Mouse (Mus musculus) heart, adult 8-10 months (tissue): ENCODE measurements around the gene Selenbp1. TPM values are rescaled to one million over a fixed set of nuclear protein-coding genes. Genes with fewer than 3 reads are reported as not detected.
"Not testable (repeated sequence)": the region's sequence is repeated elsewhere in the genome, so short reads cannot be mapped to it uniquely, and the experiment has no call there.

Source experiments
- DNase-seq: peaks from one replicate; pipeline ENCODE4 v3.0.0; 2022; ENCODE audit warnings: low spot score
- total RNA-seq, 4 experiments: library from RNA; stranded (reverse); gene quantifications; 2 replicates each; pipeline ENCODE4 v1.2.4; 2022

Gene Selenbp1
- total RNA-seq: 100 to 1,000 TPM; 118 to 153 (median 121) TPM

DNA sequence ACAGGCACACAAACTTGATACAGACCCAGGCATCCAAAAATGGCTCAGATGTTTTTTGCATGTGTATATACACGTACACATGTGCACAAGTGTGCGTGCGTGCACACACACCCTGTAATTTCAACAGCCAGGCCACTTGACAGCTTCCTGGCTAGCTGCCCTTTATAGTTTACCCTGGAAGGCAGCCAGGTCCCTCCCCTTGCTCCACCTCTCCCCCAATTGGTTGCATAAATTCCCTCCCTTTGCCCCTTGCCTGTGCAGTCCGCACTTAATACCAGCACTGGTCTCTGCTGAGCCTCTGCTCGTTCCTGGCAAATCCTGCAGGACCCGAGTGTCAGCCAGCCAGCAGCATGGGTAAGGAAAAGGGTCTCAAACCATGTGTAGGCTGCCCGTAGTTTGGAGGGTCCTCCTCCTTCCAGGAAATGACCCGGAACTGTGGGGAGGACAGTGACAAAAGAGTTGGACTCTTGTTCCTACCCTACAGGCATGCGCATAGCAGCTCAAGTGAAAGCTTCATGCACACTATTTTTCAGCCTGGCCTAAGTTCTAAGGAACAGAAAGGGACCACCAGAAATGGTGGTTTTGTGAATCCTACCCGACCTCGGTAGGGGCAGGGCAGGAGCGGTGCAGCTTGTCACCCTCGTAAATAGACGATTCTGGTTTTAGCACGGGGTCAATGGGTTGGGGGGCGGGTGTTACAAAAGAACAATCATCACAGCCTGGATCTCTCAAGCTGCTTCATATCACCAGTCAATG is at the start of gene Selenbp1:
Gene Selenbp1, plus strand, starts transcription at position 248 of the 756 bp plus-strand sequence.
- peak; percentile 93 for DNase-seq

DNA sequence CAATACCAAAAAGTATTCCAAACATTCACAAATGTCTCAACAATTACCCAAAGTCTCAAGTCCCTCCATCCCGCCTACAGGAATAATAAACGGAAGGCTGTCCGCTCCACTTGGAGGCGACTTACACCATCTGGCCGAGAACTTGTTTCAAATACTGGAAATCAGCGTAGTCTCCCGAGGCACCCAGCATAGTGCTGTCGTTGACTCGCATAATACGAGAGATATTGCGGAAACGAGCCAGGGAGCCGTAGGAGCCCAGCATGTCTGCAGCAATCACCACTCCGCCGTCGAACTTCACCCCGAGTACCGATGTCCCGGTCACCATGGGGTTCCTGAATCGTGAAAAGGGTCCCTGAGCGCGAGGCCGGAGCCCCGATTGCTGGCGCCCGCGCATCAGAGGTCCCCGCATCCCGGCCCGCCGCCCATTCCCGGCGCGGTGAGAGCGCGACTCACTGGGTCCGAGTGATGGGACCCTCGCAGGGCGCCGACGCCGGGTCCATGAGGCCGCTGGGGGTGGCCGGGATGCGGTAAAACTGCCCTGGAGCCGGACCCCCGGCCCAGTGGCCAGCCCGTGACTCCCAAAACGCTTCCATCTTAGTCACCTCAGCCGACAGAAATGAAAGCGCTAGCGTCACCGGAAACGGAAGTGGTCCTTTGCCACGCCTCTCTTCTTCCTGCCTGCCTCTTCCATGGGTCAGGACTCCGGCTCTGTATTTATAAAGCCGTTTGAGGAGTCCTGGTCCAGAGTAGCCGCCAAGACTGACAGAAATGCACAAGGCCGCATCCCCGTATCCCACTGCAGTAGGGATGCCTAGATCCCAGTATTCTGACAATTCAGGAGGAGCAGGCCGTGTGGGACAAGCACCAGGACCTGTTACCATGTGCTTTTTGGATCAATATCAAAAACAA is 46.3 kb upstream of the Selenbp1 start, which contains the start of gene Psmb4:
Gene Psmb4, minus strand, starts transcription at position 646 of the 909 bp plus-strand sequence.
- DNase-seq: peak; percentile 86

DNA sequence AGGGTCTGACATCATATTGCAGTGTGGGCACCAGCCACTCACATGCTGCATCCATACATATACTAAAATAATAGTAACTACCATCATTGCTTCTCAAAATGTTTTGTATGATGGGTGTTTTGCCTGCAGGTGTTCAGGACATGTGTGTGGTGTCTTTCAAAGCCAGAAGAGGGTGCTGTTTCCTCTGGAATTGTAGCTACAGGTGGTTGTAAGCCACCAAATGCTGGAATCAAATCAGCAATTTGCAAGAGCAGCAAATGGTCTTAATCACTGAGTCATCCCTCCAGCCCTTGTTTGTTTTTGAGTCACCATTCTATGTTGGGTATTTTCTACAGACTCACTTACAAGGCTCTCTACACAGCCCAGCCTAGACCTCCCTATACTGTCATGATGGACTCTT is 44.3 kb upstream of the Selenbp1 start:
- peak; percentile 14 for DNase-seq

DNA sequence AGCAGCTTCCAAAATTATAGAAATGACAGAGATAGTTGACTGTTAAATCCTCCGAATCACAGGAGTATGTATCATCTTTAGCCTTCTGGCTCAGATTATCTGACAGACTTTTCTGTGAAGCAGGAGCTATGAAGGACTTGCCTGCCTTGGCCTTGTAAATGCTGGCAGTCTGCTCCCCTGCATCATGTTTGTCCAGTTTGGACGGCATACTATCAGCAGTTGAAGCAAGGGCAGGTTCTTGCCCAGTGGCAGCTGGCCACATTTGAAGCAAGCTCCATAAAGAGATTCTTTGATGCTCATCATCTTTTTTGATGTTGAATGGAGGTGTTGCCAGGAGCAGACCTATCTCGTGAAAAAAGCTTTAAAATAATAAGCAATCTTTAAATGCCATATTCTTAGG is 38.8 kb upstream of the Selenbp1 start:
- DNase-seq: no peak

DNA sequence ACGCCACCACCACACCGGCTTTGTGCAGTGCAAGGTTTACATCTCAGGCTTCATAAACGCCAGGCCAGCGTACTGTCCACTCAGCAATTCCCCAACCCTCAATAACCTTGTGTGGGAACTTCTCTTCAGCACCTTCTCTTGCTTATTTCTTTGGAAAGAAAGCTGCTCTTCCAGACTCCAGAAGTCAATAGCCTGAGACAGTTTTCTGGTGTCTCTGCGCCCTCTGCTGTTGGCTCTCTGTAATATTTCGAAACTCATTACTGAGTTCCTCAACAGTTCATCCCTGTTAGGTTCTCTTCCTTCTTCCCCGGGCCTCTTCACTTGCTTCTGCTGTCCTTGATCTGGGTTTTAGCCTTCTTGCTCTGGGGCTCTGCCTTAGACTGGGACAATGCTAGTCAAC is 30.1 kb upstream of the Selenbp1 start:
- DNase-seq: peak; percentile 55

DNA sequence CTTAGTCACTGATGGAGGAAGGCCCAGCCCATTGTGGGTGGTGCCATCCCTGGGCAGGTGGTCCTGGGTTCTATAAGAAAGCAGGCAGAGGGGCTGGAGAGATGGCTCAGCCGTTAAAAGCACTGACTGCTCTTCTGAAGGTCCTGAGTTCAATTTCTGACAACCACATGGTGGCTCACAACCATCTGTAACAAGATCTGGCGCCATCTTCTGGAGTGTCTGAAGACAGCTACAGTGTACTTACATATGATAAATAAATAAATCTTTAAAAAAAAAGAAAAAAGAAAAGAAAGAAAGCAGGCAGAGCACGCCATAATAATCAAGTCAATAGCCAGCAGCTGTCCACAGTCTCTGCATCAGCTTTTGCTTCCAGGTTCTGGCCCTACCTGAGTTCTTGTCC is 28.1 kb upstream of the Selenbp1 start:
- DNase-seq: not testable (repeated sequence)

DNA sequence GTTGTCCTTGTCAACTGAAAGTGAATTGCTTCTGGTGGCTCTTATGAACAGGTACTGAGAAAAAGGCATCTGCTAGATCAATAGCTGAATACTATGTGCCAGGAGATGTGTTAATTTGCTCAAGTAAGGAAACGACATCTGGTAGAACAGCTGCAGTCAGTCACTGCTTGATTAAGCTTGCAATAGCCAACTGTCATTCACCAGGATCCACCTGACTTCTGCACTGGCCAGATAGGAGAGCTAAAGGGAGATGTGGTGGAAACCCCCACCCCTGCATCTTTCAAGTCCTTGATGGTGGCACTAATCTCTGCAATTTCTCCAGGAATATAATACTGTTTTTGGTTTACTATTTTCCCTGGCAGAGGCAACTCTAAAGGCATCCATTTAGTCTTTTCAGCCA is 26.4 kb upstream of the Selenbp1 start:
- no peak for DNase-seq

DNA sequence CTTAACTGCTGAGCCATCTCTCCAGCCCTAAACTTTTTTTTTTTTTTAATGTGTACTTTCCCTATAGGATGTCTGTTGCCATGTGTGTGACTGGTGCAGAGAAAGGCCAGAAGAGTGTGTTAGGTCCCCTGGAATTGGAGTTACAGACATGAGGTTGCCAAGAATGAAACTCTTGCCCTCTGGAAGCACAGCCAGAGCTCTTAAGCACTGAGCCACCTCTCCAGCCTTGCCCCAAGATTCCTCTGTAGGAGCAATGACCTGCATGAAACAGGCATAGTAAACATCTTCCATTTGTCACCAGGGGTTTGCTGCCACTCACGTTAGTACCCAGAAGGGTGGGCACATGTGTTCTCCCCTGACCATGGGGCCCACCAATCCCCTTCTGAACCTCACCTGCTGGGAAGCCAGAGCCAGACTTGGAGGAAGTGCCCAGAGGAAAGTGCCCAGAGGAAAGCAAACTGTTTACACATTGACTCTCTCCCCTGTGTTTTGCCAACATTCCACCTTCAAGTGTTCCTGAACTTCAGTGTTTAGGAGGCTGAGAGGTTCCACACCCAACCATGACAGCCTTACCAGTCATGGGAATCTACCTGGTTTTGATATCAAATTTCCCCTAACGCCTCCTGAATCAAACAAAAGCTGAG is 21.7 kb upstream of the Selenbp1 start:
- no peak for DNase-seq

DNA sequence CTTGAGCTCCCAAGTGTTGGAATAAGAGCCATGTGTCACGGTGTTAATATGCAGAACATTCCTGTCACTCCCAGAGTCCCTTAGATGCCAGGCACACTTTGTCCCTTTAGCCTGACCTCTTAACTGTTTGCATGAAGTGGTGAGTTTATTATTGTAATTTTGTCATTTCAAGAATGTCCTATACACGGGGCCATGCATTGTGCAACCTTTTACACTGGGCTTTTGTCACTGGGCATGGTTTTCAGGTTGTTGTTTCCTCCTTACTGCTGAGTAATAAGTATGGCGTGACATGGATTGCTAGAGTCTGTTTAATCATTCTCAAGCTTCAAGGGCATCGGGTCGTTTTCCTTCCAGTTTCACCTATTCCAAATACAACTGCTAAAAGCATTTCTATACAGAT is 19.1 kb upstream of the Selenbp1 start:
- no peak for DNase-seq

DNA sequence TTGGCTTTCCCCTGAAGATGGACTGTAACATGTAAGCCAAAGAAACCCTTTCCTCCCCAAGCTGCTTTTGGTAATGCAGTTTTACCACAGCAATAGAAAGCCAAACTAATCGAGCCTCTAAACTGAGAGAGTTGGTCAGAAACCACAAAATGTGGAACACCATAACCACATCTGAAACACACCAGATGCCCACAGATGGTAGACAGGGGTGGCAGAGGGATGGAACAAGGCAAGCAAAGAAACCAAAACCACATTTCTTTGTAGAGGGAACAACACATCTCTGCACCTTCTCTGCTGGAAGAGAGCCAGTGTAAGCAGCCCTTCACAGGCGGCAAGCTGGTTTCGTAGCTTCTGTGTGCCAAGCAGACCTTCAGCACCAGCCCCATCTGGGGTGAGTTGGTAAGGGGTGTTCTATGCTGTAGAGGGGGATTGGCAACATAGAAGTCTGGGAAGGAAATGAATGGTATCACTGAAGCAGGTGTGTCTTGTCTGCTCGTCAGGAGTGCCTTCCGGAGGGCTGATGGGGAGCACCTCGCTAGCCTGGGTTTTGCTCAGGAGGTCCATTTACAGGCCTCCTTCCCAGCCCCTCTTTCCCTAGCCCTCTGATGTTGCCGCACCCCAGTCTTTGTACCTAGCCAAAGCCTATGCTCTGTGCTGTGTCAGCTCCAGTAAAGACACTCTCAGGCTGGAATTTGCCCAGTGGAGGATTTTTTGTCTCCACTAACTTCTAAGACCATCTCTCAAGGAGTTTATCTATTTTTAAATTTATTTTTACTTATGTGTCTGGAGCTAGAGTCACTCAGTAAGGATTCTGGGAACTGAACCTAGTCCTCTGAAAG is 16.7 kb upstream of the Selenbp1 start:
- no peak for DNase-seq

DNA sequence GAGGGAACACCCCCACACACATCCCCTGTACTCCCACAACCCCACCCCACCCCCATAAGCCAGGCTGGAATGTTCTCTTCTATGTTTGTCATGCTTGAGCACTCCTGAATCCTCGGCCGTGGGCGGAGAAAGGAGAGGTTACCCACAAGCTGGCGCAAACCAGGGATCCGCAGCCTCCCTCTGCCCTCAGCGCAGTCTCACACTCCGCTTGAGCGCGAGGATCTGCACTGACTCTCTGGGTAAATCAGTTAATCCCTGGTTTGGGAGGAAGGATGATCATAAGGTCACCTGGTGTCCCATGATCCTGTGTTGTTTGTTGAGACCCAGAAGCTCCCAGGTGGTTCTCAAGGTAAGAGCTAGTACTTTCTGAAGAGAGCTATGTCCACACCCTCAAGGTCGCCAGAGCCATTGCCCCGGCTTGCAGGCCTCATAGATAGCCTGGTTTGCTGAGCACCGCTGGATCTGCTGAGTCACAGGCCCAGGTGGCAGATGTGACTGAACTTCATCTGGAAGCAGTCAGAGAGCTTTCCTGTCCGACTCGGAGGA is 15.0 kb upstream of the Selenbp1 start:
- no peak for DNase-seq

DNA sequence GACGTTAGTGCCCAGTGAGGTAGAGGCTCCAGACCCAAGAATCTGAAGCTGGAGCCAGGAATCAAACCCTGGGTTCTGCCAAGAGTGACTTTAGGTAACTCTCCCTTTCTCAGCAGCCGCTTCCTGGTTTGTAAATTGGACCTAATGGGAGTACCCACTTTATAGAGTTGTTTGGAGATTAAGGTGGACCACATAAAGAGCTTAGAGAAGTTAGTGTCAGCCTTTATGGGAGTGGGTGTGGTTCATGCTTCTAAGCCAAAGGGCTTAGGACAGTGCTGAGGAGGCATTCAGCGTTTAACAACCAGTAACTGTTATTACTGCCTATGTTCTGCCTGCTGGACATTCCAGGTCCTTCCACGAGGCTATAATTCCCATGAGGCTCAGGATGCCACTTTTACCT is 14.0 kb upstream of the Selenbp1 start:
- DNase-seq: no peak

DNA sequence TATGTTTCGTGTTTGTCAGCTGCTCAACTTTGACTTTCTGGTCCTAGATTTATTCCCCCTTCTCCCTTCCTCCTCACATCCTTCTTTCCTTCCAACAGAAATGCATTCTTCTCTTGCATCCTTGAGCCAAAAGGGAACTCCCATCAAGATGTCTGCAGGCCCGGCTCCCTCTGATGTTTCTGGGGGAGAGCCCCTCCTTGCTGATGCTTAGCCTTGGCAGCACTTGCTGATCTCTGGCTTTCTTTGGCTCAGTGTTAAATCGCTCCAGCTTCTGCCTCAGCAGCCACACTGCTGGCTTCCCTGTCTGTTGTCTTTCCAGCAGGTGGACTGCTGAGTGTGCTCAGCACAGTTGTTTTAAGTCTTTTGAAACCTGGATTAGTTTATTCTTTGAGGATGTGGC is 11.8 kb upstream of the Selenbp1 start:
- no peak for DNase-seq

DNA sequence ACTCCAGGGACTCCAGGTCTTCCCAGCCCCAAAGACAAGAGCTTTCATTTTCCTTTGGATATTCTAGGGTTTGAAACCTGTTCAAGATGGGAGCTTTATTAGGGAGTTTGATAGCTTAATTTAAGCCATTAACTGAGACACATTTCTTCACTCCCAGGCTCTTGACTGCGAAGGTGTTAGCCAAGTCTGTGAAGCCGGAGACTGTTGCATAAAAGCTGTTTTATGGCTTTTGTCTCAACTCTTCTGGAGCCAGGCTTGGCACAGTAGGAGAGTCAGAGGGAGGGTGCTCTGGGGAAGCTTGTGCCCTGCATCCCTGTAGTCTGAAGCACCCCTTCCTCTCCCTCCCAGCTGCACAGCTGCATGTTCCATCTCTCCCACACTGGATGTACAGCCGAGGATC is 10.5 kb upstream of the Selenbp1 start:
- DNase-seq: no peak

DNA sequence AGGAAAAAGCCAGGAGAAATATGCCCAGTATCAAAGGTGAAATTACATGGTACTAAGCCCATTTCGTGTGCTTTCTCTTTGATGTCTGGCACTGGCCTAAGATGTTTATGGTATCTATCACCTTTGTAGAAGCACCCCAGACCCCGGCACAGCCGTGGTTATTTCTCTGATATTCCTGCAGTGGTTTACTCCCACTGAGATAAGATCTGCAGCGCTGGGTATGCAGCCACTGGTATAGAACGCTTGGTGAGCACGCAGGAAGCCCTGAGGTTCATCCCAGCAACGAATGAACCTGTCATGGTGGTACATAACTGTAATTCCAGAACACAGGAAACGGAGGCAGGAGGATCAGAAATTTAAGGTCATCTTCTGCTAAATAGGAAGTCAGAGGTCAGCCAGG is 8.2 kb upstream of the Selenbp1 start:
- no peak for DNase-seq

DNA sequence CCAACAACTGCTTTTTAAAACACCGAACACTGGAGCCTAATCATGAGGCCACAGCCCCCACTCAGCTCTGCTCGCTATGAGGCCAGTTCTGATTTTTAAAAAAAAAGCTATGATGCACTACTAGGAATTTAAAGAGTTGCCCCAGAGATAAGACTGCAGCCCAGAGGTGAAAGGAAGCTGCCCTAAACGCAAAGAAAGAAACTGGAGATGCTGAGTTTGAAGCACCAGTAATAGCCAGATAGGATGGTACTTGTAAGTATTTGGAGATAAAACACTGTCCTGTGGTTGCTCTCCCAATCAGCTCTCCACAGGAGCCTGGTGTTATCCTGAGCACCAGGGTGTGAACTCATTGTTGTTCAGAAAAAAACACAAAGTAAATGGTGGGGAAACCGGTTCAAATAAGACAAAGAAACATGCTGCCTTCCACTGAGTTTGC is 6.5 kb upstream of the Selenbp1 start:
- not testable (repeated sequence) for DNase-seq

DNA sequence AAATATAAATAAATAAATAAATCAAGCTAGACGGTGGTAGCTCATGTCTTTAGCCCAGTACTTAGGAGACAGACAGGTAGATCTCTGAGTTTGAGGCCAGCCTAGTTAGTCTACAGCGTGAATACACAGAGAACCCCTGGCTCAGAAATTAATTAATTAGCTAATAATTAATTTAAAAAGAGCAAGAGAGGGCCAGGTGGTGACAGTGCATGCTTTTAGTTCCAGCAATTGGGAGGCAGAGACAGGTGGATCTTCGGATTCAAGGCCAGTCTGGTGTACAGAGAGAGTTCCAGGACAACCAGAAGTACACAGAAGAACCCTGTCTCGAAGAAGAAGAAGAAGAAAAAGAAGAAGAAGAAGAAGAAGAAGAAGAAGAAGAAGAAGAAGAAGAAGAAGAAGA is 3.9 kb upstream of the Selenbp1 start:
- not testable (repeated sequence) for DNase-seq

DNA sequence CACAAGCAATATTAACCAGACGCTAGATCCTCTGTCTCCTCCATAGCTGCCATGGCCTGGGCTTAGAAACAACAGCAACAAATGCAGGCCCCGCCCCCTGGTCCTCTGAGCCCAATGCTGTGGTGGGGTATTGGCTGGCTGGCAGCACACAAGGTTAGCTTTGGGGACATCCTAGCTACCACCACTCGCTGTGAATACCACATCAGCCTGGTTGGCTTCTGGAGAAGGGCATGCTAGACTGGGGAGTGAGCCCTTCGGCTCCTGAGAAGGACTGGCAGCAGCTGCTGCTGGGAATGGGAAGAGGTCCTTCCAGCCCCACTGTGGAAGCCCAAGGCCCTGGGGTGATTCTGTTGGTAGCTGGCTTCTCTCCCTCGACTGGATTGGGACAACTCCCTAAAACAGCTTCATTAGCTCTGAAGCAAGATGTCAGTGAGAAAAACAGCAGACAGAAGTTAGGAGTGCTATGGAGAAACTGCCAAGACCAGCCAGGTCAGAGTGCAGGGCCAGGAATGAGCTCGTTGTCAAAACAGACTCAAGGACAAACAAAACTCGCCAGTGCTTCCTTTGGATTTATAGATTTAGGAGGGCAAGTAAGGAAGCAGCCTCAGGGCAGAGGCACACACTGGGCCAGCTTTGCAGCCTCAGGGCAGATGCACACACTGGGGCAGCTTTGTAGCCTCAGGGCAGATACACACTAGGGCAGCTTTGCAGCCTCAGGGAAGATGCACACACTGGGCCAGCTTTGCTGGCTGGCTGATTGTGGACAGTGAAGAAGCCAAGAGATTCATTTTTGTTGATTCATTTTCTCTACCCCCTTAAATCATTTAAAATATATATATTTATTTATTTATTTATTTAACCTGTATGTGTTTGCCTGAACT is 2.2 kb upstream of the Selenbp1 start:
- DNase-seq: not testable (repeated sequence)

DNA sequence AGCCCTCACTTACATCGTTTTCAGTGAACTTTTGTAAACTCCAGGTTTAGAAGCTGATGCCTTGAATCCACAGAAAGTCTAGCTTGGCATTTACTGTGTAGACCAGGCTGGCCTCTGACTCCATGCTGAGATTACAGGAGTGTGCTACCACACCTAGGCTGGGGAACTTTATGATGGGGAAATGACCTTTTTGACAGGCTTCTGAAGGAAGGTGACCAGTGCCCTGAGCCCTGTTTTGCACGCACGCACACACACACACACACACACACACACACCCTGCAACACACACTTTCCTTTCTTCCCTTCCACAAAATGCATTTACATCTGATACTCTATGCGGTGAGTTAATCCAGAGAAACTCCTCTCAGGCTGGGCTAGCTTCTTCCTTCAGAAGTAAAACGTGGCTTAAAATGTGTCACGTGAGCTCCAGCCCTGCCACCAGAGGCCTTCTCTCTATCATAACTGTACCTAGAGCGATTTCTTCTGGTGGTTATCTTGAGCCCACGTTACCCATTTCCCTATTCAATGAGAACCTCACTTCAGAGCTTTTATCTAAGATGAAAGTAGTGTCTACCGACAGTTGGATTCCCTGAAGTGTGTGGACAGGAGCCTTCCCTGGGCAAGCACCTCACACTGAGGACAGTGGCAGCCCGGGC is 1.3 kb upstream of the Selenbp1 start:
- not testable (repeated sequence) for DNase-seq
